Mouse (Mus musculus) liver, embryonic 15.5 days (tissue): ENCODE measurements around the gene Syndig1l. TPM values are rescaled to one million over a fixed set of nuclear protein-coding genes. Genes with fewer than 3 reads are reported as not detected.
A peak's percentile ranks its signal among the peaks of the same experiment; 100 is the strongest.

Source experiments
- ATAC-seq: fragments of 200-750 bp; cut with Nextera tagmentation; 2 replicates; pipeline ENCODE4 v1.8.0; 2017; ENCODE audit warnings: moderate number of reproducible peaks, mild to moderate bottlenecking, moderate library complexity; ENCODE audit not compliant: insufficient read depth
- H3K27ac ChIP-seq: fragments of 300-500 bp; sonication (generic); replicated peaks from 2 replicates; pipeline ENCODE4 v1.5.1; 2015; ENCODE audit warnings: mild to moderate bottlenecking, inconsistent platforms
- H3K27me3 ChIP-seq: fragments of 300-500 bp; sonication (generic); 2 replicates; pipeline ENCODE4 v1.6.1; 2015; ENCODE audit warnings: mild to moderate bottlenecking, inconsistent platforms
- H3K36me3 ChIP-seq: fragments of 300-500 bp; sonication (generic); replicated peaks from 2 replicates; pipeline ENCODE4 v1.6.1; 2015; ENCODE audit warnings: moderate library complexity, mild to moderate bottlenecking, inconsistent platforms
- H3K4me1 ChIP-seq: fragments of 300-500 bp; sonication (generic); replicated peaks from 2 replicates; pipeline ENCODE4 v1.6.1; 2015; ENCODE audit warnings: inconsistent platforms
- H3K4me2 ChIP-seq: fragments of 300-500 bp; sonication (generic); 2 replicates; pipeline ENCODE4 v1.6.1; 2015; ENCODE audit warnings: moderate library complexity, mild to moderate bottlenecking, inconsistent platforms
- H3K4me3 ChIP-seq: fragments of 300-500 bp; sonication (generic); replicated peaks from 2 replicates; pipeline ENCODE4 v1.5.1; 2015; ENCODE audit warnings: mild to moderate bottlenecking, inconsistent platforms
- H3K9ac ChIP-seq: fragments of 300-500 bp; sonication (generic); 2 replicates; pipeline ENCODE4 v1.6.1; 2015; ENCODE audit warnings: moderate library complexity, mild to moderate bottlenecking, inconsistent platforms
- H3K9me3 ChIP-seq: fragments of 300-500 bp; sonication (generic); replicated peaks from 2 replicates; pipeline ENCODE4 v1.6.1; 2016; ENCODE audit warnings: inconsistent platforms
- WGBS: fragments of 180-500 bp; shearing (Covaris S2); methylation state at CpG from one replicate; pipeline ENCODE4 v1.1.7; 2015; ENCODE audit warnings: mixed read lengths; ENCODE audit not compliant: insufficient replicate concordance; 5-methylcytosine and 5-hydroxymethylcytosine counted together
- polyA plus RNA-seq: library from polyadenylated mRNA; unstranded; fragments of >200 nt; fragmentation: Nextera tagmentation; extraction: Ambion mirVana; gene quantifications from 2 replicates; pipeline ENCODE4 v1.2.1, GENCODE M21; 2015

Gene Syndig1l
- polyA plus RNA-seq = 0.06 and 0.10 TPM in 2 replicates

DNA sequence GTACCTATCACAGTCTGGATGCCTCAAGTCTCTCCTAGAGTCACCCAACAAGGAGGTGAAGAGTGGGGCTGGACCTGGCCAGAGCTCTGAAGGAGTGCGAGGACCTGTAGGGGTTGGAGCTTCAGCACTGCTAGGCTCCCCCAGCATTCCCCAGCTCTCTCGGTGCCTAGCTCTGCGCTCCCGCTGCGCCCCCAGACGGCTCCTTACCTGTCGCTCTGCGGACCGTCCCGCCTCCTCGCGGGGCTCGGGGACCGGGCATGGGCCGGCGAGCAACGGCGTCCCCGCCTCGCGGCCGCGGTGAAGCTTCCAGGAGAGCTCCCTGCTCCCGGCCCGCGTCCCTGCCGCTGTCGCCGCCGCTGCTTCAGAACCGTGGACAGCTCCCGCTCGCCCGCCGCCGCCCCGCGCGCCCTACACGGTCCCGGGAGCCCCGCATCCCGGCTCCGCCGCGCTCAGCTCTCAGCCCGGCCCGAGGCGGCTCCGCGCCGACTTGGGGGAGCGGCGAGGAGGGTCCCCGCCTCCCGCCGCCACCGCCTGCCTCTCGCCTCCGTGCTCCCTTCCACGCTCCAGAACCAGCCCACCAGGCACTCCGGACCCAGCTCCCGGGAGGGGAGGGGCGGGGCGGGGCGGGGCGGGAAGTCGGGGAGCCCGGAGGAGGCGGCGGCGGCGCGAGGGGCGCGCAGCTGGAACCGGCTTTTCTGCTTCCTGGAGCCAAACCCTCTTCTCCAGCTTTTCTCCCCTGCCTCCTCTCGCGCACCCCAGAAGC lies at the start of gene Syndig1l:
Gene Syndig1l, minus strand, starts transcription at position 513 of the 763 bp plus-strand sequence.
- WGBS = under 1% methylated on average over 79 of the region's 79 CpGs
- H3K27me3 ChIP-seq = peaks cover 93% of the 10 kb centered on the region
- no peak within 1 kb of the TSS for H3K9ac ChIP-seq
- H3K27ac ChIP-seq = no peak within 1 kb of the TSS
- no peaks in the 10 kb centered on the region for H3K36me3 ChIP-seq
- peak within 1 kb of the TSS; percentile 55 for H3K4me3 ChIP-seq
- peaks cover 10% of the 10 kb centered on the region for H3K4me1 ChIP-seq
- peak; percentile 34; the same call in 1 of the 2 replicates for ATAC-seq
- no peaks in the 10 kb centered on the region for H3K9me3 ChIP-seq
- peak within 1 kb of the TSS; percentile 76 for H3K4me2 ChIP-seq

DNA sequence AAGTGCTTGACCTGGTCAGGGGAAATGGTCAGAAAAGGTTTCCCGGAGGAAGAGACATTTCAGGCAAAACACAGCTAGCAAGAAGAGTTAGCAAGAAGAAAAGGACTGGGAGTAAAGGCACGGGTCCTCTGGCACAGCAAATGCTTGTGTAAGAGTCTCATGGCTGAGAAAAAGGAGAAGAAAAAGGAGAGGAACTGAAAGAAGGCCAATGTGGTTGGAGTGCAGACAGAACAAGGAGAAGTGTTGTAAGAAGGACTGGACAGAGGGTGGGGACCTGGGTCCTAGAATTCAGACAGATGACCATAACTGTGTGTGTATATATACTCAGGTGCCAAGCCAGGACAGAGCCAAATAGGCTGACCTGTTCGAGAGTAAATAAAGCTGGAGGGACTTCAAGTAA lies 49.5 kb upstream of the Syndig1l start:
- Histone ChIP-seq H3K36me3 (no peaks in the 10 kb centered on the region), H3K9me3 (no peaks in the 10 kb centered on the region), H3K27me3 (peaks cover 9% of the 10 kb centered on the region; the same call in 1 of the 2 replicates), H3K9ac (no peak overlapping the region), H3K4me1 (no peaks in the 10 kb centered on the region; the same call in 1 of the 2 replicates), H3K4me2 (no peak overlapping the region), H3K27ac (no peak overlapping the region), H3K4me3 (no peak overlapping the region)
- ATAC-seq = no peak
- 30% methylated on average over 3 of the region's 3 CpGs for WGBS

DNA sequence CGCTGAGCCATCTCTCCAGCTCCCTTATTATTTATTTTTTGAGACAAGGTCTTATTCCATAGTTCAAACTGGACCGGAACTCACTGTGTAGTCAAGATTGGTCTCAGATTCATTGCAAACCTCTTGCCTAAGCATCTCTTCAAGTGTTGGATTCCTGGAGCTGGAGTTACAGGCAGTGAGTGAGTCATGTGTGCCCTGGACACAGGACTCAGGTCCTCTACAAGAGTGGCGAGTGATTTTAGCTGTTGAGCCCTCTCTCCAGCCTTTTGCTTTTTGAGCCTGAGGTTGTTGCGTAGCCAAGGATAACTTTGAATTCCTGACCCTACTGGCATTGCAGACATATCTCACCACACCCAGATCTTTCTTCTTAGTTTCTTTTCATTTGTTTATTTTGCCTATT lies 47.1 kb upstream of the Syndig1l start:
- Histone ChIP-seq H3K27ac (no peak overlapping the region), H3K36me3 (no peaks in the 10 kb centered on the region), H3K4me3 (no peak overlapping the region), H3K4me1 (no peaks in the 10 kb centered on the region), H3K4me2 (no peak overlapping the region), H3K9ac (no peak overlapping the region), H3K27me3 (peaks cover 5% of the 10 kb centered on the region; the same call in 1 of the 2 replicates), H3K9me3 (no peaks in the 10 kb centered on the region)
- no peak for ATAC-seq
- WGBS = 74% methylated on average over 4 of the region's 4 CpGs

DNA sequence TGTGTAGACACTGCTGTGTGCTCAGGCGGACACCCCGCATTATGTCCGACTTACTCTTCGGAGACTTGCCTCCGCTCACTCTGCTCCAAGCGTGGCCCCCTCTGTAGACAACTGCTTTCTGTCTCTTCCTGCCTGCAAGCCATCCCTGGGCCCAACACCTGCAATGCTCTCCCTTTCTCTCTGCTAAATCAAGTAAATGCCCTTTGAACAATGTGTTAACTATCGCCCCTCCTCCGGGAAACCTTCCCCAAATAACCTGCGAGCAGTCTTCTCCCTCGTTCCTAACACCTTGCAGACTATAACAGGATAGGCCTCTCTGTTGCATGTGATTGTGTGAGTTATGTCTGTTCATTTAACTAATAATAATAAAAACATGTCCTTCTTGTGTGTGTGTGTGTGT lies 44.9 kb upstream of the Syndig1l start:
- Histone ChIP-seq H3K4me2 (no peak overlapping the region), H3K27me3 (no peaks in the 10 kb centered on the region; the same call in 1 of the 2 replicates), H3K36me3 (no peaks in the 10 kb centered on the region), H3K9ac (no peak overlapping the region), H3K9me3 (no peaks in the 10 kb centered on the region), H3K4me1 (no peaks in the 10 kb centered on the region), H3K27ac (no peak overlapping the region), H3K4me3 (no peak overlapping the region)
- no peak for ATAC-seq
- WGBS = 75% methylated on average over 10 of the region's 10 CpGs

DNA sequence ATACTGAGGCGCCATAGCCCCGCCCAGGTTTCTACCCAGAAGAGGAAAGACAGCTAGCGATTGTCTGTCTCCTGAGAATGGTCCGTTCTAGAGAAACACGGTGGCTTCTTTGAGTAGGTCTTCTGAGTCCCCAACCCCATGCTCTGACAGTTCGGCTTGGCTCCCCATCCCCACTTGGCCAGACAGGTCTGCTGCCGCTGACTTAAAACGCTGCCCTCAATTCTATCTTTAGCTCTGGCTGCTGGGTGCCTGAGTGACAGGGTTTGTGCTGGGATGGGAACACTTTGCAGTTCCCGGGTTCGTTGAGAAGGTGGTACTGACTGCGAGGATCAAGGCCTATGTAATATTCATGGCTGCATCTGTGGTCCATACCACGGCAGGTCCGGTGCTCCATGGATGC lies 34.7 kb upstream of the Syndig1l start:
- Histone ChIP-seq H3K4me1 (no peaks in the 10 kb centered on the region), H3K36me3 (no peaks in the 10 kb centered on the region)

DNA sequence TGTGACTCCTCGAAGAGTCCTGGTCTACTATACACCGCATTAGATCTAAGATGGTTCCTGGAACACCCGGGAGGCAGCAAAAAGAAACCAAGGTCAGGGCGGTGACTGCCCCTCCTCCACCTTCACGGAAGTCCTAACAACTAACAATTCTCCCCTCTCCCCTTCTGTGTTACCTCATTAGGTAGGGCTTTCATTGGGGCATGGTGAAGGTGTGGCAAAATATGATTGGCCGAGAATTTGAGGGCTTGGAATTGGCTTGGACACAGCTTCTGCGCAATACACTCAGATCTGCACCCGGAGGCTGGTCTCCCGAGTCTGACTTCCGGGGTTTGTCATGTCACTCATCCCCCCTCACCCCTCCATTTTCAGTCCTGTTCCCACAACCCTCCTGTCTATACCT lies 29.8 kb upstream of the Syndig1l start:
- Histone ChIP-seq H3K4me3 (no peak overlapping the region), H3K27ac (no peak overlapping the region), H3K27me3 (0 out of 2 replicates have a peak, but pooled peaks cover 12% of the 10 kb centered on the region), H3K9ac (no peak overlapping the region), H3K4me1 (no peaks in the 10 kb centered on the region), H3K36me3 (no peaks in the 10 kb centered on the region), H3K9me3 (no peaks in the 10 kb centered on the region), H3K4me2 (no peak overlapping the region)
- no peak for ATAC-seq
- WGBS = 70% methylated on average over 10 of the region's 10 CpGs

More for the DNA sequence above, 34.7 kb upstream of the Syndig1l start:
- Histone ChIP-seq H3K4me2 (no peak overlapping the region), H3K4me3 (no peak overlapping the region), H3K27ac (no peak overlapping the region), H3K9me3 (no peaks in the 10 kb centered on the region), H3K27me3 (peaks cover 18% of the 10 kb centered on the region; the same call in 1 of the 2 replicates), H3K9ac (no peak overlapping the region)
- WGBS = 54% methylated on average over 13 of the region's 13 CpGs
- no peak for ATAC-seq

DNA sequence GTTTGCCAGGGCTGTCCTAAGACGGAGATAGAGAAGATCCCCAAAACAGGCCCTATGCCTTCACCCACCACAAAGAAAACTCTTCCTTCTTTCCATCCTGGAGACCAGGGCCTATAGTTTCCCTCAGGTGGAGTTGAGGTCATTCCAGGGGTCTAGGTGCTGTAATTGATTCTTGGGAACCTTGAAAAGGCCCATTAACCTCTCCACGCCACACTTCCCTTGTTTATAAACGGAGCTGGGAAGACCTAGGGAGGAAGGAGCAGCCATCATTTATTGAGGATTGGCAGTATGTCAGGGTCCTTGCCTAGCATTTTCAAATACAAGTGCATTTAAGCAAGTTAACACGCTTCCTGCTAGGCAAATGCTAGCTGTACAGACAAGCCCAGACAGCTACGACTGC lies 28.8 kb upstream of the Syndig1l start:
- H3K27ac ChIP-seq = no peak overlapping the region
- 56% methylated on average over 5 of the region's 5 CpGs for WGBS
- no peaks in the 10 kb centered on the region for H3K36me3 ChIP-seq
- H3K27me3 ChIP-seq = 0 out of 2 replicates have a peak, but pooled peaks cover 3% of the 10 kb centered on the region
- H3K9ac ChIP-seq = no peak overlapping the region
- no peak overlapping the region for H3K4me3 ChIP-seq
- H3K4me1 ChIP-seq = no peaks in the 10 kb centered on the region
- no peaks in the 10 kb centered on the region for H3K9me3 ChIP-seq
- no peak overlapping the region for H3K4me2 ChIP-seq
- ATAC-seq = no peak

DNA sequence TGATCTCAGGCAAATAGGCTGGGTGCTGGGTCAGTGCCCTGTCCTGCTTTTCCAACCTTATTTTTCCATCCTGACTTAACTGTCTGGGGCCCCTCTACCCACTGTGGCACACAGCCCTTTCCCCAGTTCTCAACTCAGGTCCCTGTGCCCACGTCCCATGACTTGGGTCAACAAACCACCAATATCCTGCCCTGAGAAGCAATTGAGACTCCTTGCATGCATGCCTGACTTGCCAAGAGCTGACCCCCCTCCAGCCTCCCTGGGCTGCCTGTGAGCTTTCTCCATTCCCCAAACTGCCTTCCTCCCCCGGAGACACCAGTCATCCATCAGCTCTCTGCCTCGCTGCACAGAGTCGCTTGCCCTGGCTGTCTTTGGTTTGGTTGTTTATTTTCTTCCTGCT lies 28.4 kb upstream of the Syndig1l start:
- 44% methylated on average over 4 of the region's 4 CpGs for WGBS
- H3K27ac ChIP-seq = no peak overlapping the region
- H3K9me3 ChIP-seq = no peaks in the 10 kb centered on the region
- no peak overlapping the region for H3K4me3 ChIP-seq
- no peak overlapping the region for H3K4me2 ChIP-seq
- H3K9ac ChIP-seq = no peak overlapping the region
- H3K36me3 ChIP-seq = no peaks in the 10 kb centered on the region
- no peaks in the 10 kb centered on the region for H3K27me3 ChIP-seq
- ATAC-seq = no peak
- no peaks in the 10 kb centered on the region for H3K4me1 ChIP-seq

DNA sequence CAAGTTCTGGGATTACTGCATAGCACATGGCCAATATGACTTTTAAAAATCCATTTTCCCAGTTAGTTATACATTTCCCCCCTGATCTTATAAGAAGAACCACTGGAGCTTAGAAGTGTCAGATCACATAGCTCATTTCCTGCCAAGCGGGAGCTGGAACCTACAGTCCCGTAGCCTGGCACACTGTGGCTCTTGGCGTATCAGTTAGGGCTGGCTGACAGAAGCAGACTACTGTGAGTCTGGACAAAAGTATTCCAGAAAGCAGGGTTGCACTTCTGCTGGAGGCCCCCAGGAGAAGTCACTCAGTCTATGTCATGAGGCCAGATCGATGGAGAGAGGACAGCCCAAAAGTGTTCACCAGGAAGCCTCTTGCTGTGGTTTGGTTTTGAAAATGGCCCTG lies 27.8 kb upstream of the Syndig1l start:
- H3K4me1 ChIP-seq = no peaks in the 10 kb centered on the region
- WGBS = 62% methylated on average over 4 of the region's 4 CpGs
- H3K27ac ChIP-seq = no peak overlapping the region
- no peaks in the 10 kb centered on the region for H3K27me3 ChIP-seq
- H3K36me3 ChIP-seq = no peaks in the 10 kb centered on the region
- H3K4me2 ChIP-seq = no peak overlapping the region
- no peak for ATAC-seq
- no peaks in the 10 kb centered on the region for H3K9me3 ChIP-seq
- no peak overlapping the region for H3K4me3 ChIP-seq
- no peak overlapping the region for H3K9ac ChIP-seq

DNA sequence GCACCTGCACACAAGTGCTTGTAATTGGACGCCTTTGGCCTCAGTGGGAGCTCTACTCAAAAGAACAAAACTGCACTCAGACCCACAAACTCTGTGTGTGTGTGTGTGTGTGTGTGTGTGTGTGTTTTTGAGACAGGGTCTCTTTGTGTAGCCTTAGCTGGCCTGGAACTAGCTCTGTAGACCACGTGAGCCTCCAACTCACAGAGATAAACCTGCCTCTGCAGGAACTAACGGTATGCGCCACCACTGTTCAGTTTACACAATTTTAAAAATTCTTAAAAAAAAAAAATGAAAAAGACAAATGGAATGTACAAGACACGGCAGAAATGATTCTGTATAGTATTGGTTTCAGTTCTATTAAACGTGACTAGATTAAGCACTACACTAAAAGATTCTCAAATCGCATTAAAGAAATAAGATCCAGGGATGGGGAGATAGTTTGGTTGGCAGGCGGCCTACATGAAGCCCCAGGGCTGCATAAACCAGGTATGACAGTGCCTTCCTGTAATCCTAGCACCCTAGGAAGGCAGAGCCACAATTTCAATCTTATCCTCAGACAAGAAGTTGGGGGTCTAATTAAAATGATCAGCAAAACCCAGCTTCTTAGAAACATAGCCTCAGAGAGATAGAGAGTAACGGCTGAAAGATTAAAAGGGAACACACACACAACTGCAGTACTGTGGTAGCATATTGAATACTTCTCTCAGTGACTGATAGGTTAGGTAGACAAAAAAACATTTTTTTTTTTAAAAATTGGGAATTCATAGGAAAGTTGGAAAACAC lies 20.0 kb upstream of the Syndig1l start:
- ATAC-seq = no peak
- no peak overlapping the region for H3K4me2 ChIP-seq
- no peak overlapping the region for H3K27ac ChIP-seq
- no peaks in the 10 kb centered on the region for H3K27me3 ChIP-seq
- no peaks in the 10 kb centered on the region for H3K9me3 ChIP-seq
- WGBS = 53% methylated on average over 9 of the region's 9 CpGs
- no peaks in the 10 kb centered on the region for H3K36me3 ChIP-seq
- H3K9ac ChIP-seq = no peak overlapping the region
- no peaks in the 10 kb centered on the region for H3K4me1 ChIP-seq
- H3K4me3 ChIP-seq = no peak overlapping the region

DNA sequence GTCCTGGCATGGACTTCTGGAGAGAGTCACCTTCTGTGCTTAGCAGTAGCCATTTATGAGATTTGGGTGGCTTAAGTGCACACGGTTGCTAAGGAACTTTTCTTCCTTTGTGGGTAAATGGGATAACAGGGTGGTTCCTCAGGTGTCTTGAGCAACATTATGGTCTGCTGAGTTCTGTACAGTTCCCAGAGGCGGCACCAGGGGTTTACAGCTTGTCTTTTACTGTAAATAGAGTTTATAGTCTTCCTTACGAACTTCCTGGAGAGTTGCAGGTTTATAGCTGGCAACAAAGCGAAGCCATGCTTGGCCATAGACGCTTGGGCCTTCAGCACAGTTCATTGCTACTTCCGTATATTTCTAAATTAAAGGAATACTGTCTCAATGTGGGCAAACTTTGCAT lies 15.9 kb upstream of the Syndig1l start:
- Histone ChIP-seq H3K27me3 (no peaks in the 10 kb centered on the region), H3K4me2 (no peak overlapping the region), H3K27ac (no peak overlapping the region), H3K4me1 (peaks cover 13% of the 10 kb centered on the region), H3K36me3 (no peaks in the 10 kb centered on the region), H3K4me3 (no peak overlapping the region), H3K9me3 (no peaks in the 10 kb centered on the region), H3K9ac (no peak overlapping the region)
- WGBS = 69% methylated on average over 6 of the region's 6 CpGs
- no peak for ATAC-seq
